Mouse (Mus musculus) ES-Bruce4 (cell line): ENCODE measurements at regions not wholly inside any gene's neighbourhood (a gene's known extent, or its start where the extent isn't known, plus 50 kb on each side); places are given as distances from the start of the nearest gene placed in this dataset.

ENCODE experiments used
- H3K27ac ChIP-seq: 2 replicates; pipeline ENCODE4 v1.5.1; 2012; ENCODE audit warnings: low read length, inconsistent platforms; ENCODE audit not compliant: insufficient read depth
- H3K27me3 ChIP-seq: 2 replicates; pipeline ENCODE4 v1.6.1; 2012; ENCODE audit warnings: mild to moderate bottlenecking, low read length, inconsistent platforms; ENCODE audit not compliant: control insufficient read depth, poor library complexity, insufficient read depth, severe bottlenecking
- H3K36me3 ChIP-seq: 2 replicates; pipeline ENCODE4 v1.6.1; 2012; ENCODE audit warnings: inconsistent platforms, mild to moderate bottlenecking, low read length, moderate library complexity; ENCODE audit not compliant: control insufficient read depth, poor library complexity, insufficient read depth, severe bottlenecking
- H3K4me1 ChIP-seq: one replicate; pipeline ENCODE4 v1.8.1; 2011; ENCODE audit warnings: low read length; ENCODE audit not compliant: control insufficient read depth, insufficient read depth
- H3K4me3 ChIP-seq: 2 replicates; pipeline ENCODE4 v1.5.1; 2011; ENCODE audit warnings: low read depth, mild to moderate bottlenecking, low read length
- H3K9ac ChIP-seq: 2 replicates; pipeline ENCODE4 v1.6.1; 2012; ENCODE audit warnings: low read depth, mild to moderate bottlenecking, inconsistent platforms; ENCODE audit not compliant: poor library complexity, severe bottlenecking
- H3K9me3 ChIP-seq: replicated peaks from 2 replicates; pipeline ENCODE4 v1.6.1; 2012; ENCODE audit warnings: mild to moderate bottlenecking, low read length, inconsistent platforms; ENCODE audit not compliant: control insufficient read depth, poor library complexity, insufficient read depth, severe bottlenecking
- CTCF ChIP-seq: IDR thresholded peaks from one replicate; pipeline ENCODE4 v1.8.1; 2011; ENCODE audit warnings: low read depth, low read length
- EP300 ChIP-seq: IDR thresholded peaks from 2 replicates; pipeline ENCODE4 v1.6.1; 2011; ENCODE audit warnings: low read depth, low read length; ENCODE audit not compliant: insufficient read depth
- POLR2A ChIP-seq: IDR thresholded peaks from one replicate; pipeline ENCODE4 v1.8.1; 2011; ENCODE audit warnings: low read length; ENCODE audit not compliant: insufficient read depth

DNA sequence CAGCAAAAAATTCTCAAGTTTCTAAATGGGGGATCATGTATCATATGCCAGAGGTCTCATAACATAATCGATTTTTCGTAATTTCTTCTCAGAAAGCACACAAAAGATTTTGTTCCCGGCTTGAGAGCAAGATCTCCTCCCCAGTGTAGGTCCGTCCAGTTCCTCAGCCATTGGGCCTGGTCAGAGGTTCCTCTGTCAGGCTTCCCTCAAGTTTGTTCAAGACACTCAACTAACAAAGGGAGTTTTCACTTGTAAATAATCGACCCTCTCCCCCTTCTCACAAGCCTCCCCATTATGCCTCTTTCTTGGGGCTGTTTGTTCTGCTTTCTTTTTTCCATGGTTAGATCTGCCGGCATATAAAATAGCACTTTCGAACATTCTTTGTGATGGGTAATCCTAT, 539.7 kb downstream of the Ptprc start:
- Histone ChIP-seq H3K4me1 (no peaks in the 10 kb centered on the region), H3K9ac (no peak overlapping the region), H3K4me3 (no peak overlapping the region), H3K36me3 (no peaks in the 10 kb centered on the region), H3K9me3 (no peaks in the 10 kb centered on the region), H3K27me3 (peaks cover 3% of the 10 kb centered on the region; the same call in 1 of the 2 replicates), H3K27ac (no peak overlapping the region)
- TF ChIP-seq CTCF (no peak), POLR2A (no peak), EP300 (no peak)

DNA sequence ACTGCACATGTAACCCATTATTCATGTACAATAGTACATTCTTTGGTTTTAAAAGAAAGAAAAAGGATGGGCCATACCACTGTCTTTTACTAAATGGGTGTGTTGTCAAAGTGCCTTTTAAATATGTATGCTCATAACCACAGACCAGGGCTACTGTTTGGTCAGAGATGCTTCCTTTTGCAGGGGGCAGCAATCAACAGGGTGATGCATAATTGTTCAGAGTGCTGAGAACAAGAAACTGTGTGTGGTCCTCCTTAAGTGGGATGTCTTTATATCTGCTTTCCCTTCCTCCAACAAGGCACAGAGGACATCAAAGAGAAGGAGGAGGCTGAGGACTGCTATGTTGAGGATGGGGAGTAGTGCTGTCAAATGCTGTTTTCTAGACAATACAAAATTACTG, 544.0 kb downstream of the Ptprc start:
- Histone ChIP-seq H3K36me3 (no peaks in the 10 kb centered on the region), H3K4me1 (no peaks in the 10 kb centered on the region), H3K9me3 (no peaks in the 10 kb centered on the region), H3K27ac (no peak overlapping the region), H3K9ac (no peak overlapping the region), H3K27me3 (no peaks in the 10 kb centered on the region; the same call in 1 of the 2 replicates), H3K4me3 (no peak overlapping the region)
- no peak for TF ChIP-seq POLR2A
- TF ChIP-seq EP300 = no peak
- no peak for TF ChIP-seq CTCF

DNA sequence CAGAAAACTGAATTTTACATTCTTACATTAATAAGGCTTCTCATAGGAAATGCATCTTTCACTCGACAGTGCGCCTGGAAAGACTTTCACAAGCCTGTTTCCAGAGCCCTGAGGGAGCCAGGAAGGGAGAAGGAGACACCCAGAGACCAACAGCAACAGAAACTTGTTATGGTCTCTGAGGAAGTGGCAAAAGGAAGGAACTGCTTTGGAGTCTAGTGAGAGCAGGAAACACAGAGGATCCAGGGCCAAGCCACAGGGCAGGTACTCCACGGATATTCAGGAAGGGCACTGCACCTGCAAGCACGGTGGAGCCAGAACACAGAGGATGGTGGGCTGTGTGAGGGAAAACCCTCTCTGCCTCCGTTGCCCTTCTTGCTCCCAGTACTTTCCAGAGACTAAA, 554.8 kb downstream of the Ptprc start:
- Histone ChIP-seq H3K36me3 (no peaks in the 10 kb centered on the region), H3K9ac (no peak overlapping the region), H3K27ac (no peak overlapping the region), H3K4me3 (no peak overlapping the region), H3K27me3 (no peaks in the 10 kb centered on the region), H3K9me3 (no peaks in the 10 kb centered on the region), H3K4me1 (no peaks in the 10 kb centered on the region)
- TF ChIP-seq POLR2A = no peak
- TF ChIP-seq CTCF = no peak
- TF ChIP-seq EP300 = no peak

DNA sequence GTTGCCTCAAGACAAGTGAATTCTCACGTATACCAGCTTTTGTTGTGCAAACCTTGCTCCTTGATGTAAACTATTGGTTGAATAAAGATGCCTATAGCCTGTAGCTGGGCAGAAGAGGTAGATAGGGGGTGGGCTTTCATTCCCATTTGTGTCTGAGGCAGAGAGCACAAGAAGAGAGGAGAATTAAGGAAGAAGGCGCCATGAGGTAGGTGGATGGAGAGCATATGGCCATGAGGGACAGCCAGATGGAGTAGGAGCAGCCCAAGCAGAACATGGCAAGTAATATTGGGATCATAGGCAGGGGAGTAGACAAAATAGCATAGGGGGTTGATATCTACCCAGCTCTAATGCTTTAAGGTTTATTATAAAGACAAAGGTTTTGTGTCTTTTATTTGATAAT, 557.3 kb downstream of the Ptprc start:
- H3K27me3 ChIP-seq = no peaks in the 10 kb centered on the region
- H3K36me3 ChIP-seq = no peaks in the 10 kb centered on the region
- H3K9me3 ChIP-seq = no peaks in the 10 kb centered on the region
- H3K4me1 ChIP-seq = no peaks in the 10 kb centered on the region
- TF ChIP-seq EP300 (no peak), POLR2A (no peak), CTCF (no peak)
- no peak overlapping the region for H3K4me3 ChIP-seq
- no peak overlapping the region for H3K9ac ChIP-seq
- H3K27ac ChIP-seq = no peak overlapping the region

DNA sequence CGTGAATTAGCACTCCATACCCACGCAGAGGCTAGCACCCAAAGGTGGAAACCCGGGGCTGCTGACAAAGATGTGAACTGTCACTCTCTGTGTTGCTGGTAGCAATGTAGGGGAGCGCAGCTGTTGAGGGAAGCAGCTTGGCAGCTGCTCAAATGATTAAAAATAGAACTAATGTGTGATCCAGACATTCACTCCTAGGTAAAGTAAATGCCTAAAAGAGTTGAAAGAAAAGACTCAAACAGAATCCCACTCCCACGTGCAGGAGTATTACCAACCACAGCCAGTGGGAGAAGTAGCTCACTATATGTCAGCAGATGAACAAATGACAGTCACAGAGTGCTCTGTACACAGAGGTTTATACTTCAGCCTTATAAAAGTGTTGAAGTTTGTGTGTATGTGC, 558.0 kb downstream of the Ptprc start:
- H3K4me3 ChIP-seq = no peak overlapping the region
- TF ChIP-seq CTCF (no peak), EP300 (no peak), POLR2A (no peak)
- H3K9ac ChIP-seq = no peak overlapping the region
- no peak overlapping the region for H3K27ac ChIP-seq
- no peaks in the 10 kb centered on the region for H3K9me3 ChIP-seq
- H3K4me1 ChIP-seq = no peaks in the 10 kb centered on the region
- no peaks in the 10 kb centered on the region for H3K36me3 ChIP-seq
- no peaks in the 10 kb centered on the region for H3K27me3 ChIP-seq

DNA sequence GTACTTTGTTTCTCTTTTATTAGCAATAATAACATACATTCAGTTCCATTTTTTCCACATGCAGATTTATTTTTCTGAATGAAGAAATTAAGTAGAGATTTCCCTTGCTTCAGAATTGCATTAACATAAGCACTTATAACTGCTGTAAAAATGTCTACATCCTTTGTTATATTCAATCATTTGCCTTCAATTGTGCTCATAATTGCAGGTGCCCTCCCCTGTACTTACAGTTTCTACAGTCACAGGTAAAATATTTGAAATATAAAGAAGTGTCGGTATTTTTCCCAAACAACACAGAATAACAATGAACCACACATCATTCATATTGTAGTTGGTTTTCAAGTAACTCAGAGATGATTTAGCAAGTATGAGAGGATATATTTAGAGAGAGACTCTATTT, 568.8 kb downstream of the Ptprc start:
- Histone ChIP-seq H3K27me3 (no peaks in the 10 kb centered on the region), H3K4me1 (no peaks in the 10 kb centered on the region), H3K9ac (no peak overlapping the region), H3K27ac (no peak overlapping the region), H3K36me3 (no peaks in the 10 kb centered on the region), H3K9me3 (no peaks in the 10 kb centered on the region), H3K4me3 (no peak overlapping the region)
- TF ChIP-seq POLR2A (no peak), CTCF (no peak), EP300 (no peak)
